Mouse (Mus musculus): ENCODE data around the gene Acaca.

DNA sequence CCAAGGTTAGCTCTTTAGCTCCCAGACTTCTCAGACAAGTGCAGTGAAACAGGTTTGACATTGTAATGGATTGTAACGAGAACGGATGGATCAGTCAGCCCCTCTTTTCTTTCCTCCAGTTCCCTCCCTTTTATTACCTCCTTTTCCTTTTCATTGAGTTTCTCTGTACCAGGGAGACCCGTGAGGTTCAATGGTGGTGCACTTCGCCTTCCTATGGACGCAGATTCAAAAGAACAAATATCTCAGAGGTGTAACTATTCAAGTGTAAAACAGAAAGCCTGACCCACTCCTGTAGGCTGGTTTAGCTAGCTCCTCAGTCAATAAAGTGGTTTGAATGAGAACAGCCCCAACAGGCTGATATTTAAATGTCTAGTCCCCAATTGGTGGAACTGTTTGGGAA is 47.6 kb upstream of the Acaca start:
- TF ChIP-seq GATA1 (IDR thresholded peaks at IDR 0.05; ENCODE audit: low read length) (no peak), TAL1 (IDR thresholded peaks at IDR 0.05; ENCODE audit: low read length) (no peak)

Data from erythroblast, embryonic 14.5 days (primary cell).